In the genomic region with DNA sequence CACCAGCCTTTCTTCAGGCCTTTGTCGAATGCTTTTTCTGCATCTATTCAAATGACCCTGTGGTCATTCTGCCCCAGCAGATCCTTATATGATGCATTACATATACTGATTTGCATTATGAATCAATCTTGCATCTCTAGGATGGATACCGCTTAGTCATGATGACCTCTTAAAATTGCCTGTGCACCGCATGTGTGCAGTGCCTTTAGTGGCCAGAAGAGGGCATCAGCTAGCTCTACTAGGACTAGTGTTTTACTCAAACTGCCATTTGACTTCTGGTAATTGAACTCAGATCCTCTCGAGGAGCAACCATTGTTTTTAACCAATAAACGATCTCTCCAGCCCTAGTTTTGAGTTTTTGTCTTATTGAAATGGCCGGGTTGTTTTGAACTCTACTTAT, we compare ENCODE assay signal across 16 mouse cellular contexts. TPM values are rescaled to one million over a fixed set of nuclear protein-coding genes. Genes with fewer than 3 reads are reported as not detected.
DNase-seq lines count a peak whose midpoint lies in the region; ATAC-seq and TF ChIP-seq lines count a peak whose summit lies in the region.
"Had no signal": no experiment of that assay in that cellular context is flagged by ENCODE, and none has a peak within 500 bp of the region (broad histone marks: within the 10 kb centered on the region; RNA-seq: fewer than 3 reads in every experiment).

No protein-coding gene starts in this region.

- H3K4me1 ChIP-seq in cerebellum, adult 2 months (ENCODE audit: control insufficient read depth, insufficient read depth, low read length): no peaks in the 10 kb centered on the region; the same call in 1 of the 2 replicates
- H3K4me1 ChIP-seq in lung, adult 2 months (ENCODE audit: control insufficient read depth, insufficient read depth, low read length): no peaks in the 10 kb centered on the region
- no peaks in the 10 kb centered on the region for H3K4me1 ChIP-seq in liver, postnatal 0 days (ENCODE audit: insufficient read depth)
- no peaks in the 10 kb centered on the region for H3K4me1 ChIP-seq in midbrain, embryonic 16.5 days (ENCODE audit: control insufficient read depth, insufficient read depth, low read length)
- H3K4me1 ChIP-seq: neural tube, embryonic 13.5 days had no signal

- TF ChIP-seq EP300 in liver, postnatal 0 days (IDR thresholded peaks at IDR 0.05; ENCODE audit: low read depth): no peak

- no peaks in the 10 kb centered on the region for H3K36me3 ChIP-seq in liver, postnatal 0 days (replicated peaks; ENCODE audit: insufficient read depth, low read length)
- no peaks in the 10 kb centered on the region for H3K36me3 ChIP-seq in midbrain, embryonic 16.5 days (ENCODE audit: control insufficient read depth, insufficient read depth, low read length)
- H3K36me3 ChIP-seq: neural tube, embryonic 13.5 days had no signal

- 0 out of 2 replicates have a peak, but pooled peaks cover 3% of the 10 kb centered on the region for H3K9me3 ChIP-seq in liver, postnatal 0 days (ENCODE audit: low read length)
- H3K9me3 ChIP-seq in midbrain, embryonic 16.5 days (replicated peaks; ENCODE audit: control insufficient read depth, low read length, poor library complexity, severe bottlenecking): no peaks in the 10 kb centered on the region
- H3K9me3 ChIP-seq: neural tube, embryonic 13.5 days had no signal

- no peak overlapping the region for H3K9ac ChIP-seq in liver, postnatal 0 days (replicated peaks)
- no peak overlapping the region for H3K9ac ChIP-seq in midbrain, embryonic 16.5 days (ENCODE audit: low read depth, low read length)
- H3K9ac ChIP-seq: hindbrain, embryonic 14.5 days; neural tube, embryonic 13.5 days had no signal

- H3K4me2 ChIP-seq in liver, postnatal 0 days (ENCODE audit: low read depth, low read length): no peak overlapping the region
- H3K4me2 ChIP-seq in midbrain, embryonic 16.5 days (ENCODE audit: low read length): no peak overlapping the region
- H3K4me2 ChIP-seq: heart, embryonic 11.5 days; hindbrain, embryonic 14.5 days; neural tube, embryonic 13.5 days had no signal

- no peaks in the 10 kb centered on the region for H3K27me3 ChIP-seq in cerebellum, adult 2 months (ENCODE audit: control insufficient read depth, insufficient read depth, low read length)
- no peaks in the 10 kb centered on the region for H3K27me3 ChIP-seq in liver, postnatal 0 days (ENCODE audit: insufficient read depth, low read length)
- H3K27me3 ChIP-seq in midbrain, embryonic 16.5 days (ENCODE audit: control insufficient read depth, insufficient read depth, low read depth, low read length): no peaks in the 10 kb centered on the region
- H3K27me3 ChIP-seq: neural tube, embryonic 13.5 days had no signal

- TF ChIP-seq POLR2A in cerebellum, adult 2 months (IDR thresholded peaks at IDR 0.05; ENCODE audit: borderline replicate concordance, insufficient read depth, low read length): no peak
- TF ChIP-seq POLR2A in lung, adult 2 months (IDR thresholded peaks at IDR 0.05; ENCODE audit: borderline replicate concordance, extremely low read depth, low read depth, low read length): no peak

- H3K27ac ChIP-seq in cerebellum, adult 2 months (ENCODE audit: insufficient read depth, low read length): no peak overlapping the region
- H3K27ac ChIP-seq in liver, postnatal 0 days (ENCODE audit: low read depth): no peak overlapping the region
- no peak overlapping the region for H3K27ac ChIP-seq in midbrain, embryonic 16.5 days (ENCODE audit: low read length)
- H3K27ac ChIP-seq: hindbrain, embryonic 14.5 days; neural tube, embryonic 13.5 days had no signal

- 0 out of 2 replicates have a peak, but pooled peaks have one; percentile 4 for TF ChIP-seq CTCF in cerebellum, adult 2 months (IDR thresholded peaks at IDR 0.05; ENCODE audit: borderline replicate concordance, insufficient read depth, low read depth, low read length)
- TF ChIP-seq CTCF in lung, adult 2 months (IDR thresholded peaks at IDR 0.05; ENCODE audit: insufficient read depth, low read length): 0 out of 2 replicates have a peak, but pooled peaks have one; percentile 10
- TF ChIP-seq CTCF in liver, postnatal 0 days (IDR thresholded peaks at IDR 0.05; ENCODE audit: low read depth): peak; percentile 68

- 94% methylated on average over 6 of the region's 6 CpGs for WGBS in cerebellum, adult 2 months
- 97% methylated on average over 6 of the region's 6 CpGs for WGBS in lung, adult 2 months
- WGBS in liver, postnatal 0 days (ENCODE audit: insufficient replicate concordance): 91% methylated on average over 6 of the region's 6 CpGs
- 96% methylated on average over 6 of the region's 6 CpGs for WGBS in midbrain, embryonic 16.5 days

- DNase-seq in cerebellum, adult 2 months: no peak
- no peak for DNase-seq in cerebellum, adult 11 months
- no peak for DNase-seq in lung, adult 2 months
- no peak for DNase-seq in lung, postnatal 14 days
- peak; percentile 81 for DNase-seq in ES-CJ7 (ENCODE audit: low read depth, low spot score)
- DNase-seq in liver, postnatal 0 days: peak; percentile 41
- DNase-seq in spleen, postnatal 36 days (ENCODE audit: low spot score in 2 of 2): no peak
- DNase-seq: left cerebral cortex, postnatal 4 days; thymus, adult 2 months had no signal

- ATAC-seq in liver, postnatal 0 days: no peak
- ATAC-seq in midbrain, embryonic 16.5 days: no peak

- H3K4me3 ChIP-seq in cerebellum, adult 2 months (replicated peaks; ENCODE audit: insufficient read depth, low read depth, low read length): no peak overlapping the region
- H3K4me3 ChIP-seq in lung, adult 2 months (replicated peaks; ENCODE audit: extremely low read depth, low read depth, low read length): no peak overlapping the region
- H3K4me3 ChIP-seq in liver, postnatal 0 days (ENCODE audit: low read depth, low read length): no peak overlapping the region
- no peak overlapping the region for H3K4me3 ChIP-seq in midbrain, embryonic 16.5 days (ENCODE audit: low read depth, low read length)
- H3K4me3 ChIP-seq: megakaryocyte, embryonic 14.5 days; neural tube, embryonic 13.5 days had no signal

RNA-seq across cellular contexts. Expression of a gene that starts 11.3 kb away (rescaled TPM):
- 544 and 648 TPM in 2 replicates for polyA plus RNA-seq in cerebellum, adult 2 months (2012; rRNA removed)
- polyA plus RNA-seq in lung, adult 2 months (2012; rRNA removed): 65.6 and 105 TPM in 2 replicates
- 231 and 250 TPM in 2 replicates for polyA plus RNA-seq in liver, postnatal 0 days (2015; fragmentation: Nextera tagmentation; extraction: Ambion mirVana)
- polyA plus RNA-seq in midbrain, embryonic 16.5 days (2015; fragmentation: Nextera tagmentation; extraction: Ambion mirVana): 1,533 and 1,562 TPM in 2 replicates

RNA-seq across cellular contexts. Expression of a gene that starts 24.0 kb away (rescaled TPM):
- polyA plus RNA-seq in cerebellum, adult 2 months (2012; rRNA removed): 32.7 and 34.9 TPM in 2 replicates
- polyA plus RNA-seq in lung, adult 2 months (2012; rRNA removed): 13.5 and 16.2 TPM in 2 replicates
- polyA plus RNA-seq in liver, postnatal 0 days (2015; fragmentation: Nextera tagmentation; extraction: Ambion mirVana): 6.4 and 7.0 TPM in 2 replicates
- 23.4 and 24.3 TPM in 2 replicates for polyA plus RNA-seq in midbrain, embryonic 16.5 days (2015; fragmentation: Nextera tagmentation; extraction: Ambion mirVana)

RNA-seq across cellular contexts. Expression of a gene that starts 31.4 kb away (rescaled TPM):
- not detected in 2 replicates for polyA plus RNA-seq in cerebellum, adult 2 months (2012; rRNA removed)
- not detected in 2 replicates for polyA plus RNA-seq in lung, adult 2 months (2012; rRNA removed)
- polyA plus RNA-seq in liver, postnatal 0 days (2015; fragmentation: Nextera tagmentation; extraction: Ambion mirVana): not detected in 2 replicates
- polyA plus RNA-seq in midbrain, embryonic 16.5 days (2015; fragmentation: Nextera tagmentation; extraction: Ambion mirVana): 0.45 TPM in 1 of 2 replicates, not detected in the other
- polyA plus RNA-seq: embryonic facial prominence, embryonic 14.5 days; large intestine, adult 2 months had no signal

Comparison
In these comparisons a context has a peak if more than half of its experiments do, and no peak if none do; other contexts are left out.
1. DNase-seq: peak in ES-CJ7 (single experiment) and liver, postnatal 0 days (single experiment); none in cerebellum, adult 2 months (0 of 2), cerebellum, adult 11 months (single experiment), lung, adult 2 months (single experiment), lung, postnatal 14 days (single experiment) and spleen, postnatal 36 days (0 of 2).
2. CTCF ChIP-seq: peak in every context shown above with its lines; median percentile 68 in liver, postnatal 0 days; 10 in lung, adult 2 months; 4 in cerebellum, adult 2 months.